Mouse (Mus musculus): Measurements from ENCODE around the gene Cpa5. TPM values are rescaled to one million over a fixed set of nuclear protein-coding genes. Genes with fewer than 3 reads are reported as not detected.
A peak's percentile ranks its signal among the peaks of the same experiment; 100 is the strongest.

Cpa5 gene
- polyA plus RNA-seq, 1 experiment from 2014 or later = 0.27 TPM

DNA sequence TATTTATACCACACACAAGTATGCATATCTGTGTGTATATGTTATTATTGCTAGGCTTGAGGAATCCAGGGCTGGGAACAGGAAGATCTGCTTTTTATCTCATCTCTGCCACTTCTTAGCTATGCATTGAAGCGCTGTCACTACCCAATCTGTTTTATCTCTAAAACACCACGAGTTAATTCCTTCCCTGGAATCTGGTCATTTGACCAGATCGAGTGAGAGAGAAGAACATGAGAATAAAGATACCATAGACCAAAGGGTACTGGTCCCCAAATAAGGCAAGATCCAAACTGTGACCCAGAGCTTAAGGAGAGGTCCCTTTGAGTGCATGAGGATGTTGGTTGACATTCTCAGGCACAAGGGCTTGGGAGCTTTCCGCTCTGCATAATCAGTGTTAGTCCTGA is 11.2 kb downstream of the Cpa5 start:
- no peak for ATAC-seq (ENCODE audit: insufficient number of reproducible peaks, low FRiP score, low TSS enrichment, low read depth)
- peaks cover 25% of the 10 kb centered on the region for H3K4me1 ChIP-seq

DNA sequence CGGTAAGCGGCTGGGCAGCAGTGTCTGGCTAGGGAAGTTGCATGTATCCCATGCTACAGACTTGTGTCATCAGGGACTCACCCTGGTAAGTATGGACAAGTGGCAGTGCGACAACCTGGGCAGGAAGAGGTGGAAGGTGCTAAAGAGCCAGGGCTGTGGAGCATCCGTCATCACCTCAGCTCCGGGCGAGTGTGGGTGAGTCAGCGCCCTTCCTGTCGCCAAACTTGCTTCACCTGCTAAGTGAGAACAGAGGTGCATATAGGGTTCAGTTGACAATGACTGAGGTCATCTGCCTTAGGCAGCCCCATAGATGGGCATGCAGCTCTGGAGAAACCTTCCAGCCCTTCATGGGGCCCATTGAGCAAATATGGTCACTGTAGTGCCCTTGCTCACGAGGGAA is 14.0 kb downstream of the Cpa5 start:
- H3K36me3 ChIP-seq = no peaks in the 10 kb centered on the region
- no peaks in the 10 kb centered on the region for H3K9me3 ChIP-seq
- no peak overlapping the region for H3K9ac ChIP-seq
- no peak overlapping the region for H3K4me2 ChIP-seq
- WGBS = 73% methylated on average over 9 of the region's 9 CpGs
- H3K4me3 ChIP-seq = no peak overlapping the region
- no peak overlapping the region; the same call in 1 of the 2 replicates for H3K27ac ChIP-seq
- H3K4me1 ChIP-seq = peaks cover 7% of the 10 kb centered on the region; the same call in 1 of the 2 replicates
- ATAC-seq (ENCODE audit: insufficient number of reproducible peaks, low FRiP score, low TSS enrichment, low read depth) = no peak
- H3K27me3 ChIP-seq = no peaks in the 10 kb centered on the region

More for the DNA sequence above, 11.2 kb downstream of the Cpa5 start:
- no peak overlapping the region for H3K4me2 ChIP-seq
- 50% methylated on average over 4 of the region's 4 CpGs for WGBS
- no peak overlapping the region for H3K4me3 ChIP-seq
- H3K27me3 ChIP-seq = no peaks in the 10 kb centered on the region
- H3K9me3 ChIP-seq = no peaks in the 10 kb centered on the region
- no peaks in the 10 kb centered on the region for H3K36me3 ChIP-seq
- H3K27ac ChIP-seq = no peak overlapping the region
- no peak overlapping the region for H3K9ac ChIP-seq

DNA sequence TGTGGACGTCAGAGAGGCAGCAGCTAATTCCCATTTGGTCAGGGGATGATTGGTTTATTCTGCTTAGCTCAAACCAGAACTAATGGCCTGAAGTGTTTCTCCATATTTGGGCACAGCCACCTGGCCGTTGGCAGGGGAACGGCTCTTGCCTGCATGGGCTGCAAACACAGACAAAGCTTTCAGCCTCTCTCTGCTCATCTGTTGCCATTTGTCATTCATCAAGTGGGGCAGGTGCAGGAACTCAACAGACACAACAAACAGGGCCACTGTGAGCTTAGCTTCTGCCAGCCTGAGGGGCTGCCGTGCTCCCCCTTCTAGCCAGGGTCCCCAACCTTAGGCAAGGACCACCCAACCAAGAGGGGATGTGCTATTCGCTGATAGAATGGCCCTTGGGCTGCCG is 17.3 kb downstream of the Cpa5 start:
- Histone ChIP-seq H3K36me3 (no peaks in the 10 kb centered on the region), H3K9ac (no peak overlapping the region), H3K4me2 (no peak overlapping the region), H3K4me3 (no peak overlapping the region), H3K27me3 (no peaks in the 10 kb centered on the region), H3K4me1 (peaks cover 13% of the 10 kb centered on the region; the same call in 1 of the 2 replicates), H3K27ac (peak overlapping the region; percentile 47; the same call in 1 of the 2 replicates), H3K9me3 (no peaks in the 10 kb centered on the region)
- 39% methylated on average over 6 of the region's 6 CpGs for WGBS
- peak; percentile 45; the same call in 1 of the 2 replicates for ATAC-seq (ENCODE audit: insufficient number of reproducible peaks, low FRiP score, low TSS enrichment, low read depth)

DNA sequence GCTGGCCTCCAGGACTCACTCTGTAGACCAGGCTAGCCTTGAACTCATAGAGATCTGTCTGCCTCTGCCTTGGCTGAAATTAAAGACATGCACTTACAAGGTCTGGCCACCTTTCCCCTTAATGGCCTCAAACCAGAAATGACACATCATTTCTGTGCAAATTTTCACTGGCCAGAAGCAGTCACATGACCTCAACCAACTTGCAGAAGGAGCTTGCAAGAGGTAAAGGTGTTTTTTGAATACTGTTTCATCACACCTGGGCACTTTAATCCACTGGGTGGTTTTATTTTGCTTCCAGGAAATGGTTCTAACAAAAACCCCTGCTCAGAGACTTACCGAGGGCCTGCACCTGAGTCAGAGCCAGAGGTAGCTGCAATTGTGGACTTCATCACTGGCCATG is 19.2 kb downstream of the Cpa5 start:
- H3K9me3 ChIP-seq = no peaks in the 10 kb centered on the region

DNA sequence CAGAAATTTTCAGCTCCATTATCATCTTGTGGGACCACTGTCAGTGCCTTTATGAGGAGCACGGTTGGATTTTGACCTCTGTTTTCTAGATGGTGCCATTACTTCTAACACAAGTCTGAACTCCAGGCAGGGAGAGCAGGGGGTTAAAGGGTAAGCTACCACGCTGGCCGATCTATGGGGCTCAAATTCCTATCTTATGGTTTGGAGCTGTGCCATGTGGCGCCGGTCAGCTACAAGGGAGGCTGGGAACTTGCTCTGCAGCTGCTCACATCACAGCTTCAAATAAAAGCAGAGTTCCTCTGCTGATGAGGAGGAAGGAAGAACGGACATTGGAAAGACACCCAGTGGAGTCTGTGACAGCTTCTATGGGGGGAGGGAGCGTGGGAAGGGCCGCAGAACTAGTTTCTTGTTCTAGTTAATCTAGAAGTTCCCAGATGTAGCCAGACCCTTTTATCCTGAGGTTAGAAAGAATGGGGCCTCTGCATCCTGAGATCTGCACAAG is 24.6 kb downstream of the Cpa5 start:
- Histone ChIP-seq H3K27me3 (no peaks in the 10 kb centered on the region), H3K4me1 (peaks cover 40% of the 10 kb centered on the region), H3K9ac (no peak overlapping the region), H3K4me3 (no peak overlapping the region), H3K4me2 (no peak overlapping the region), H3K9me3 (no peaks in the 10 kb centered on the region), H3K27ac (peak overlapping the region; percentile 90), H3K36me3 (no peaks in the 10 kb centered on the region)
- WGBS = 21% methylated on average over 8 of the region's 8 CpGs
- no peak for ATAC-seq (ENCODE audit: insufficient number of reproducible peaks, low FRiP score, low TSS enrichment, low read depth)

More for the DNA sequence above, 19.2 kb downstream of the Cpa5 start:
- Histone ChIP-seq H3K27me3 (no peaks in the 10 kb centered on the region), H3K4me1 (peaks cover 15% of the 10 kb centered on the region), H3K27ac (no peak overlapping the region), H3K4me3 (no peak overlapping the region), H3K36me3 (no peaks in the 10 kb centered on the region), H3K4me2 (no peak overlapping the region), H3K9ac (no peak overlapping the region)
- ATAC-seq (ENCODE audit: insufficient number of reproducible peaks, low FRiP score, low TSS enrichment, low read depth) = no peak
- 76% methylated on average over 1 of the region's 1 CpGs for WGBS

DNA sequence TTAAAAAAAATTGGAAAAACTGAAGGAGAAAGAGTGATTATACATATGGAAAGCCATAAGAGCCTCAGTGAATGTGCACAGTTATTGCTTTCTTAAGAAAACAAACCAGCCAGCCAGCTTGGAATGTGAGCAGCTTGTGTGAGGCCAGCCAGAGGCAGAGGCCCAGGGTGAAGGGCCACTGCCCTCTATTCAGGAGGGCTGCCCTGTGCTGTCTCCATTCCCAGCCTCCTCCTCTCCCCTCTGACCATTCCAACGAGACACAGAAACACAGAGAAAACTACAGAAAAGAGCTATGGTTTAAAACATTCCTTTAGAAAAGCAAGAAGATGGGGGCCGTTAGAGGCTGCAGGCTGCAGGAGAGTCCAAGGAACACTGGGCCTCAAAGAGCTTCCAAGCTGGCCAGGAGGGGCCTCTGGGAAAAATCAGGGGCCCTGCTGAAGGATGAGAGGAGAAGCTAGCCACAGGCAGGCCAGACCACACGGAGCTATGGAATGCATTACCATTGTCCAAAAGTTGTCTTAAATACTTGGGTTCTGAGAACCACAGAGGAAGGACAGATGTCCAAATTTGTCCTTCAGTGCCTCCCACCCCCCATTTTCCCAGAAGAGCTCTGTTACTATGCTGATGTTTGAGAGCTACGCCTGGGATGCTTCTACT is 25.5 kb downstream of the Cpa5 start:
- Histone ChIP-seq H3K27ac (peak overlapping the region; percentile 90), H3K27me3 (no peaks in the 10 kb centered on the region), H3K4me3 (no peak overlapping the region), H3K9me3 (no peaks in the 10 kb centered on the region), H3K4me2 (no peak overlapping the region), H3K4me1 (peaks cover 40% of the 10 kb centered on the region), H3K36me3 (no peaks in the 10 kb centered on the region), H3K9ac (no peak overlapping the region)
- 29% methylated on average over 4 of the region's 4 CpGs for WGBS
- peak; percentile 82 for ATAC-seq (ENCODE audit: insufficient number of reproducible peaks, low FRiP score, low TSS enrichment, low read depth)

DNA sequence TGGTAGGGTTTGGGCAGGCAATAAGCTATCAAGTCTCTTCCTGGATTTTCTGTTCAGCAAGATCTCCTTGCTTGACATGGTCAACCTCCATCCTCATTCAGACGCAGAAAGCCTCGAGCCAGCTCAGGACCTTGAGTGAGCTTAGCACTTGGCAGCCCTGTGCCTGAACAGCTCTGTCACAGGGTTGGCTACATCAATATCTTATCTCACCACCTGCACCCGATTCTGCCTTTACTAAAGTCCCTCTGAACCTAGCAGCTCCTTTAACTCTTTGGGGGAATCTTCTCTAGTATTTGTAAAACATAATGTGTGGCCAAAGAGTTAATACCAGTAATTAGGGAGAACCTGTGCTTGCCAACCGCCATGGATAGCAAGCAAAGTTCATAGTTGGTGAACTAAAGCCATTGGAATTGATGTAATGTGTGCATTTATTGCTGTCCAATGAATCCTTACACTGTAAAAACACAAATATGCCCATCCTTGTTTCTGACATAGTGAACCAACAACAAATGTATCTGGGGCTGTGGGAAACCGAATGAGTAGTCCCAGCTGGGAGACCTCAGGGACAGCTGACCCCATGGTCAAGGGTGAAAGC is 28.0 kb downstream of the Cpa5 start, which contains the start of gene Cpa1:
Gene Cpa1 (plus strand): TSS at position 545 of the 595 bp plus-strand sequence.
- no peak within 1 kb of the TSS for H3K9ac ChIP-seq
- H3K4me3 ChIP-seq = no peak within 1 kb of the TSS
- H3K9me3 ChIP-seq = no peaks in the 10 kb centered on the region
- no peaks in the 10 kb centered on the region for H3K27me3 ChIP-seq
- H3K27ac ChIP-seq = peak within 1 kb of the TSS; percentile 11; the same call in 1 of the 2 replicates
- 84% methylated on average over 5 of the region's 5 CpGs for WGBS
- H3K4me2 ChIP-seq = no peak within 1 kb of the TSS
- no peaks in the 10 kb centered on the region for H3K36me3 ChIP-seq
- H3K4me1 ChIP-seq = peaks cover 37% of the 10 kb centered on the region
- no peak for ATAC-seq (ENCODE audit: insufficient number of reproducible peaks, low FRiP score, low TSS enrichment, low read depth)

DNA sequence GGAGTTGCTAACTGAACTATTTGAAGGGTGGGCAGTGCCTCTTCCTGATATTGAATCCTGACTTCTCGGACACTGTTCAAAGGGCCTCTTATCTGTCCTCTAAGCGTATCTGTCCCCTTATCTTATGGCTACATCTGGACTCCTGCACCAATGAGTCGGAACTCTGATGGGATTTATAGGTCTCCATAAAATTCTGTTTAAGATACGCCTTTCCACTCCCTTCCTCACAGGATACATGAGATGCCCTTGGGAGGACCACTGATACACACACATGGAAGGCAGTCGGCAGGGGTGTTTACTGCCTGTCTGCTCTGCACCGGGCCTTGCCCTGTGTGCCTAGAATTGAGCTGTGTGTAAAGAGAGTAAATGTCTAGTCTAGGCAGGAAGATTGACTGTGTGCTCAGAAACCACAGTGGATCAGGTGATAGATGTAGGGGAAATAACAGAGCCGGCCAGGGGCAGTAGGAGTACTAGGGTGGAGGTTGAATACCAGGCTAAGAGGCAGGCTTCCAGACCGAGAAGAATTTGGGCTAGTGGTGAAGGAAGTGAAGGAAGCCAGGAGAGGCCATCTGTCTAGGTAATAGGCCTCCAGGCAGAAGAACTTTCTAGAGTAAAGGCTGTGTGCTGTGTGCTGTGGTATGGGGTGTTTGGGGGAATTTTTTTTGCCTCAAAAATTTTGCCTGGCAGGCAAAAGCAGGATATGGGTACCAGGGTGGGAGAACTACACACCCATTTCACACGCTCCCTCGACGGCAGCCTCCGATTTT is 33.1 kb downstream of the Cpa5 start:
- H3K9ac ChIP-seq = no peak overlapping the region
- WGBS = 39% methylated on average over 12 of the region's 12 CpGs
- no peak overlapping the region for H3K4me3 ChIP-seq
- ATAC-seq (ENCODE audit: insufficient number of reproducible peaks, low FRiP score, low TSS enrichment, low read depth) = peak; percentile 74
- H3K4me1 ChIP-seq = peaks cover 38% of the 10 kb centered on the region
- H3K4me2 ChIP-seq = no peak overlapping the region
- H3K27me3 ChIP-seq = no peaks in the 10 kb centered on the region
- no peaks in the 10 kb centered on the region for H3K36me3 ChIP-seq
- no peaks in the 10 kb centered on the region for H3K9me3 ChIP-seq
- peak overlapping the region; percentile 81 for H3K27ac ChIP-seq

DNA sequence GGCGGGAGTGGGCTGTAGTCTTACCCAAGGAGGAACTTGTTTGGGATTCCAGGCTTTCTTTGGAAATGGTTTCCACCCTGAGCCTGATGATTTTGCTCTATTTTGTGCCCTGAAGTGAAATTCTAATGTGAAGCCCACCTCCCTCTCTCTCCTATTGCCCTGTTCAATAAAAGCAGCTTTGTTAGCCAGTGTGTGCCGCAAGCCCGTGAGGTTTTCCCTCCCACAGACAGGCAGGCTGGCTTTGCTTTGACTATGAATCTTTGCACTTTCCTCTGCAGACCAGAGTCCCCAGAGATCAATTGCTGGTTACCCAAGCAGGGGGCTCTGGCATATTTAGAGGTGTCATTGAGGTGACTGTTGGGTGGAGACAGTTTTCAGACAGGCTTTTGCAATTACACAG is 33.7 kb downstream of the Cpa5 start:
- WGBS = 42% methylated on average over 3 of the region's 3 CpGs
- Histone ChIP-seq H3K27ac (peak overlapping the region; percentile 81), H3K27me3 (no peaks in the 10 kb centered on the region), H3K36me3 (no peaks in the 10 kb centered on the region), H3K4me2 (no peak overlapping the region), H3K4me3 (no peak overlapping the region), H3K9ac (no peak overlapping the region), H3K9me3 (no peaks in the 10 kb centered on the region), H3K4me1 (peaks cover 44% of the 10 kb centered on the region)
- peak; percentile 52 for ATAC-seq (ENCODE audit: insufficient number of reproducible peaks, low FRiP score, low TSS enrichment, low read depth)

DNA sequence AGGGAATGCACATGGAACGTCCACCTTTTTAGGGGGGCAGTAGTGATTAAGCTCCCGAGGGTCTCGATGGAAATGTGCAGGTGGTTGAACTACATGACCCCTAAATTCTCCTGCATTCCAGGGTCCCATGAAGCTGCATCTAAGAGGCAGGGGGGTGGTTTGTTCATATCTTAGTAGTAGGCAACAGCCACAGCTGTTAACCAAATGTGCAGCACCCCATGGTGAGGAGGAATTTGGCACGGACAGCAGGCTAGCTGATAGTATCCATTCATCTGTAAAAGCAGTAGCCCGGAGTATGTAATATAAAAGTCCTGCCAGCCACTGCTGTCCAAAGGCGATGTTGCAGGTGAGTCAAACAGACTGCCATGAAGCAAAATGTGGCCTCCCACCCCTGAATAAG is 34.6 kb downstream of the Cpa5 start:
- 35% methylated on average over 6 of the region's 6 CpGs for WGBS
- H3K4me2 ChIP-seq = no peak overlapping the region
- peak overlapping the region; percentile 81 for H3K27ac ChIP-seq
- H3K9ac ChIP-seq = no peak overlapping the region
- no peak for ATAC-seq (ENCODE audit: insufficient number of reproducible peaks, low FRiP score, low TSS enrichment, low read depth)
- no peaks in the 10 kb centered on the region for H3K36me3 ChIP-seq
- peaks cover 50% of the 10 kb centered on the region for H3K4me1 ChIP-seq
- H3K4me3 ChIP-seq = no peak overlapping the region
- H3K27me3 ChIP-seq = no peaks in the 10 kb centered on the region
- H3K9me3 ChIP-seq = no peaks in the 10 kb centered on the region

DNA sequence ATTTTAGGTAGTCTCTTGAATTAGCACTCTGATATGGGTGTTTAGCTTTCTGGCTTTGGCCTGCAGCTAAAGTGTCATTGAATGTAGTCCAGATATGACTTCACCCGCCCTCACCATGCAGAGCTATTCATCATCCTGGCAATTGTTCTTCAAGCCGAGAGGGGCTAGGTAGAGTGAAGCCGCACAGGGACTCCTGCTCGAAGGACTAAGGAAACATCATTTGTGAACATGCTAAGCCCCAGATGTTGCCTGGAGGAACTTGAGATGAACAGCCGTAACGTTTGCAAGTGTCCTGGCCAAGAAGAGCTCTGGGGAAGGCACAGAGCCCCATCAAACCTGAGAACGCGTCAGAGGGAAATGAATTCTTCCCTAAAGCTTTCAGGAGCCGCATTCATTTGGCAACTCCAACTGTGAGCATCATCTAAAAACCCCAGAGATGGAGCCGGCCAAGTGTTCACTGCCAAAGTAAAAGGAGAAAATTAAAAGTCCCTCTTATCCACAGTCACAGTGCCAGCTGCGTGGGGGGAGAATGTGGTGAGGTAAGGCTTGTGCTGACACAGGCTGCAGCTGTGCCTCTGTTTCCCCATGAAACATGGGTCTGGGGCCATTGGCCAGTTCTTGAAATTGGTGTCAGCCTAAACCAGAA is 39.0 kb downstream of the Cpa5 start:
- H3K27ac ChIP-seq = peak overlapping the region; percentile 82
- H3K4me1 ChIP-seq = peaks cover 65% of the 10 kb centered on the region
- peak; percentile 72 for ATAC-seq (ENCODE audit: insufficient number of reproducible peaks, low FRiP score, low TSS enrichment, low read depth)
- H3K4me3 ChIP-seq = no peak overlapping the region
- H3K36me3 ChIP-seq = no peaks in the 10 kb centered on the region
- no peak overlapping the region for H3K4me2 ChIP-seq
- no peaks in the 10 kb centered on the region for H3K27me3 ChIP-seq
- 36% methylated on average over 11 of the region's 11 CpGs for WGBS
- no peaks in the 10 kb centered on the region for H3K9me3 ChIP-seq
- no peak overlapping the region for H3K9ac ChIP-seq

Data from limb, embryonic 15.5 days (tissue).